Mouse (Mus musculus): ENCODE measurements around the gene Icosl.

DNA sequence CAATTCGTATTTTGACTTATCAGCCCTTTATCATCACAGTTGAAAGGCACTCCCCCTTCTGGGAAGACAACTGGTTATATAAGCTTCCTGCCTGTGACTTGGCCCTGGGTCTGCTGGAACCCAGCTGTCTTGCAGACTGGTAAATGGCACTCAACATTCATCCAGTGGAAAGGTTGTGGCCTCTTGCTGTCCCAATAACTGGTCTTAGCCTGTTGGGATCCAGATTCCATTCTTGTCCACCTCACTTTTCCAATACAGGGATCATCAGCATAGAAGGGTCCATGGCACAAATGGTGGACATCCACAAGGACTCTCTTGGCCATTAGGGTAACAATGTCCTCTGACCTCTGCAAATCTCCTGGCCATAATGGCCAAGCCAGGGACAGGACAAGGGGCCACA lies 15.0 kb downstream of the Icosl start:
- TF ChIP-seq GATA1 (IDR thresholded peaks at IDR 0.05; ENCODE audit: low read length) (no peak), TAL1 (IDR thresholded peaks at IDR 0.05; ENCODE audit: low read length) (no peak)

Measured in erythroblast, embryonic 14.5 days (primary cell).